Mouse (Mus musculus) natural killer cell, adult 2 months (primary cell): ENCODE results near the gene Scpep1.

ENCODE experiments used
- DNase-seq, 2 experiments: peaks; one replicate each; pipeline ENCODE4 v3.0.0; 2022; ENCODE audit warnings: low spot score in 2 of 2

The Scpep1 gene

GRCm38 (mm10) chr11:88973776-88974701 is 18.8 kb upstream of the Scpep1 start:
- DNase-seq: peak; percentile 87 to 93

DNA sequence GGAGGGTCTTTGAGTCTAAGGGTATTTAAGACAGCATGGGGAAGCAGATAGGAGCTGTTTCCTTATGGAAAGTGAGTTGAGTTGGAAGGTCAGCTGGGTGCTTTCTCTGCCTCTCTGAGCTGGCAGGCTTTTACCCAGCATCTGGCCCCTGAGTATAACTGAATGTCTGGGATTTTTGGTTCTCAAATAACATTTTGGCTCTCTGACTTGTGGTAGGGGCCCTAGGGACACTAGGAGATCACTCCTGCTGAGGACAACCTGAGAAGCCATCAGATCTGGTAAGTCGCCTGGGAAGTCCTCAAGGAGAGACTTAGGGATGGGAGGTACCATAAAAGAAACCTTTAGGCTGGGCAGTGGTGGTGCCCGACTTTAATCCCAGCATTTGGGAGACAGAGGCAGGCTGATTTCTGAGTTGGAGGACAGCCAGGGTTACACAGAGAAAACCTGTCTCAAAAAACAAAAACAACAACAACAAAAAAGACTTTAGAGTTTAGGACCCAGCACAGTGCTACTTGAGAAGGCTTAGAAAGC is 15.0 kb upstream of the Scpep1 start, which contains the start of gene Coil:
Coil (plus strand) TSS at position 51 of the 531 bp plus-strand sequence.
- peak in 1 of 2 experiments; percentile 17 for DNase-seq

DNA sequence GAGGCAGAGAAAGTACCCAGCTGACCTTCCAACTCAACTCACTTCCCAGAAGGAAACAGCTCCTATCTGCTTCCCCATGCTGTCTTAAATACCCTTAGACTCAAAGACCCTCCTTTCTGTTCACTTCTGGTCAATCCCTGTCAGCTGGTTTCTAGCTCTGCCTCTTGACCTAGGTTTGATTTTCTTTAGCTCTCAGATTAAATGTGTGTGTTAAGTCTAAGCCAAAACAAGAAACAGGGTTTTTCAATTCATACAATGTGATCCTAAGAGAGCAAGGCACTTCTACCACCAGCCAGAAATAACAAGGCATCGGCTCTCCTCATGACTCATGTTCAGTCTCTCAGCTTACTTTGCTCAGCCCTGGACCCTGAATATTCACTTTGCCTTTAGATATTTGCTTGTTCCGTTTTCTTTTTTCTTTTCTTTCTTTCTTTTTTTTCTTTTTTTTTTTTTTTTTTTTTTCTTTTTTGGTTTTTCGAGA is 11.7 kb upstream of the Scpep1 start, which contains the start of gene Elobl:
Elobl (minus strand) TSS at position 51 of the 481 bp plus-strand sequence.
- DNase-seq: no peak

- DNase-seq: no peak
Measured at GRCm38 (mm10) chr11:88958851-88959250, 3.6 kb upstream of the Scpep1 start.

DNA sequence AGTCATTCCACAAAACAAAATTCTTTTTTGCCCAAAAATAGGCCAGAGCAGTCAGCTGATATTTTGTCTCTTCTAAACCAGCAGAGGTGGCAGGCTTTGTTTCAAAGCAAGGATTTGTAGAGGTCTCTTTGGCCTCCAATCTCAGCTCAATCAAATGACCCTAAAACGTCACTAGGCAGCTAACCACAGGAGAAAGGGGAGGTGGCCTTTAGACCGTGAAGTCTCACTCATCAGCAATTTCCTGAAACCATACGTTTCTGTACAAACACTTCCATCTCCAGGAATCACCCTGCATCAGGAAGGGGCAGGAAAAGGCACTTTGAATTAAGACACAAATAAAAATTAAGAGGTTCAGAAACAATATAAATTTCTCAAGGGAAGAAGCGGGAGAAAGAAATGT is 462 bp downstream of the Scpep1 start:
- peak; percentile 54 to 68 for DNase-seq

DNA sequence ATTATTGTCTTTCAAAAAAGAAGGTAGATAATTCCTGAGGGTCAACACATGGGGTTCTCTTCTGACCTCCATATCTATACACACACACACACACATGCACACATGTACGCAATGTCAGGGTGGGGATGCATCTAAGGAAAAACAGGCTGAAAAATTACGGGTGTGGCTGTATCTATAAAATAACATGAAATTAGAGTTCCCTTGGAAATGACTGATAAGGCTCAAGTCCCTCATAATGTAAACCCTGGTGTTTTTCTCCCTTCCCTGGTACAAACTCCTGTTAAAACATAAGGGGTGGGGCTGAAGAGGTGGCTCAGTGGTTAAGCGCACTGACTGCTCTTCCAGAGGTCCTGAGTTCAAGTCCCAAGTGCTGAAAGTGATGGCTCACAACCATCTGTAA is 1.7 kb downstream of the Scpep1 start:
- DNase-seq: no peak

DNA sequence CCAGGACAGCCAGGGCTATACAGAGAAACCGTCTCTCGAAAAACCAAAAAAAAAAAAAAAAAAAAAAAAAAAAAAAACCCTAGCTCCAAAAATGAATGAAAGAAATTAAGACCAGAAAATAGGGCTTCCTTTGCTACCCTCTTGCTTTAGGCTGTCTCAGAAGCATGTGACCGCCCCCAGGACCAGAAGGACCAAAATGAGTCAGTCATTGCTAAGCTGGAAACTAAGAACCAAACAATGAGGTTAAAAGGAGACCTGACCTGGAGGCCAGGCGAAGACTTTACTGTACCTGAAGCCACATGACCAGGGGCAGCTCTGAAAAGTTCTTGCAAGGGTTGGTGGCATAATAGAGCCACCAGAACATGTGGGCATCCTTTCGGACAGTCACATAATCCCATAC is 3.1 kb downstream of the Scpep1 start:
- DNase-seq: no peak

- DNase-seq: no peak
Measured at GRCm38 (mm10) chr11:88951576-88951975, 3.7 kb downstream of the Scpep1 start.

DNA sequence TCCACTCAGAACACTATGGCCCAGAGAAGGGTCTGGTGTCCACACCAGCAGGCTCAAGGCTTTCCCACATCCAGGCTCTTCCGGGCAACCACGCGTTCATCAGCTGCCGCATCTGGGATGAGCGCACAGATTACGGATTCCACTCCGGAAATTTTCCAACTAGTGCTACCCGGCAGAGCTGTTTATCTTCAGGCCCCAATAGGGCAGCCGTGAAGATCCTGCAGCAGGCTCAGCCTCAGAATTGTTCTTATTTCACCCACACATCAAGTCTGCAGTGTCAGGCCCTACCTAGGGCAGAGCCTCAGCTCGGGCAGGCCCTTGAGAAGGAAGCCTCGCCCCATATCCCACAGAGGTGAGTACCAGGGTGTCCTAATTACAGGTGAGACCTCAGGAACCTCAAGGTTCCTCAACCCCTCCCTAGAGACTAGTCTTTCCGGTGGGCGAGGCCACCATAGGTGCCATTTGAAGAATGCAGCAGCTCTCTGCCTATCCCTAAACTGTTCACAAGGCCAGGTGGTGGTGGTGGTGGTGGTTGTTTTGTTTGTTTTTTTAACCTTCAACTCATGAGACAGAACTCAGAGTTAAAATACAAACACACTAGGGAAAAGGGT is 4.5 kb downstream of the Scpep1 start:
- no peak for DNase-seq

DNA sequence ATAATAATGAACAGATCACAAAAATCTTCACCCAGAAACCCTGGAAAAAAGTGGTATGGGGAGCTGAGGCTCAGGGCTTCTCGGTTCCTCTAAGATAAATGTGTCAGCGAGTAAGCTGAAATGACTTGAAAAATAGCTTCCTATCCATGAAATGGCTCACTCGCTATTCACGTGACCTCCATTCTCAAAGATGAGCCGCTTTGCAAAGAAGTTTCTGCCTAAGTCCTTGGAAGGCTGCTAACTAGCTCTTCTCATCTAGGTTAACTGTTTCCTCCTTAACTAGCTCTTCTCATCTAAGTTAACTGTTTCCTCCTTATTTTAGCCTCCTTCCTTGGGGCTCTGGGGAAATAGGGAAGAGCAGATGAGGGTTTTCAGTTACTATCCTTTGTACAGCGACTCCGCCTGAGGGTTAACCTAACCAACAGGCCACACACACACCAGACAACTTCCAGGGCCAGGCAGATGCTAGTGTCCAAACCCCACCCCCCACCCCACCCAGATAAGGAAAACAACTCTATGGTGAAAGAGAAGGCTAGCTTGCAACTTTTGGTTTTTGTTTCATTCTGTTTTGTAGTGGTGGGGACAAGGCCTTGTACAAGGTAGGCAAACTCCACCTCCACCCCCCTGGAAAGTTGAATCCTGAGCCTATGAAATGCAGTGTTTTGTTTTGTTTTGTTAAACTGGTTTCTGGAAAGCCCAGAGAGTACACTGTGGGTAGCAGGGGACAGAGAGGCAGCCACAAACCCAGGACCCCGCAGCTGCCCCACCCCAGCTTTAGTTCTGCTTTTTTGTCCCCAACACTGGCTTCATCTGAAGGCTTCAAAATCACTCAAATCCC is 5.2 kb downstream of the Scpep1 start:
- DNase-seq: peak in 1 of 2 experiments; percentile 27

DNA sequence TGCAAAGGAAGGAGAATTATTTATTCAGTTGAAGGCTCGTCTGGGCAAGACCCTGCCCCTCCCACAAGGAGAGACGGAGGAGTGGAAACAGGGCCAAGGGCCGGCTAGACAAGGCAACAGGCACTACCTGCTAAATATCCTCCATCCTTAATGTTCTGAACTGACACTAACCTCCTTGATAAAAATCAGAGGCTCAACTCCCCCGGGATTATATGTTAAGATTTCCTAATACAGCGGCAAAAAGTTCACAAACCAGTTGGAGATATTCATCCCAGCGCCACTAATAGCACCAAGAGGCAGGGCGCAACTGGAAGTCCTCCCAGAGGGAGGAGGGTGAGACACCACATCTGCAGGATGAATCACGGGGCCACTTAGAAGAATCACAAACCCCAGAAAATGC is 6.4 kb downstream of the Scpep1 start:
- DNase-seq: no peak

- no peak for DNase-seq
Measured at GRCm38 (mm10) chr11:88945971-88946585, 9.2 kb downstream of the Scpep1 start.

DNA sequence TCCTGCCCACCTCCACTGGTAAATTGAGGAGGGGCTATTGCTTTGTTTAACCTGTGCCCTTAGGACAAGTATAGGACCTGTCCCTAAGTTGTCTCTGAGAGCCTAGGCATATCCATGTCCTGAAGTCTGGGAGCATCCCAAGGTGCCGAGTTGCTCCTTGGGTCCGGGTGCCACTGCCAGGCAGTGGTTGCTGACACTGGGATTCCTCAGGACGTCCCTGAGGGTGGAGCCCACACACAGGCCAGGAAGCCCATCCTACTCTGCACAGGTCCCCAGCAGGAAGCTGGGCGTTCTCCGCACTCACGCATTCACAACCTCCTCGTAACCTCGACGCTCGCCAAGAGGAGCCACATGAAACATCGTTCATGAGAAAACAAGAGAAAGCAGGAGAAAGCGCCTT is 13.8 kb downstream of the Scpep1 start:
- no peak for DNase-seq

DNA sequence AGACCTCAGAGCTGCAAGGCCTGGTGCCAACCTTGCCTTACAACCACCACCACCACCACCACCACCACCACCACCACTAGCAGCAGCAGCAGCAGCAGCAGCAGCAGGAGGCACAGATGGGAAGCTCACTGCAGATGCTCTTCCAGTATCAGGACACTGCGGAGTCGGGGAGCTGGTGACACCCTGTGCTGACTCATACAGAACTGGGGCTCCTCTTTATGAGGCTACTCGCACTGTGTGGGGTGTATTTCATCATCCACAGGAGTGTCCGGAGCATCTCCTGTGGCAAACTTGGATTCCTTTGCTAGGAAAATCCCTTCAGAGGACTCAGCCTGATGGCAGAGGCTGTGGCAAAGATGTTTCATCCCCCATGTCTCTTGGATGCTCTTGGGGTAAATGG is 15.6 kb downstream of the Scpep1 start:
- no peak for DNase-seq

DNA sequence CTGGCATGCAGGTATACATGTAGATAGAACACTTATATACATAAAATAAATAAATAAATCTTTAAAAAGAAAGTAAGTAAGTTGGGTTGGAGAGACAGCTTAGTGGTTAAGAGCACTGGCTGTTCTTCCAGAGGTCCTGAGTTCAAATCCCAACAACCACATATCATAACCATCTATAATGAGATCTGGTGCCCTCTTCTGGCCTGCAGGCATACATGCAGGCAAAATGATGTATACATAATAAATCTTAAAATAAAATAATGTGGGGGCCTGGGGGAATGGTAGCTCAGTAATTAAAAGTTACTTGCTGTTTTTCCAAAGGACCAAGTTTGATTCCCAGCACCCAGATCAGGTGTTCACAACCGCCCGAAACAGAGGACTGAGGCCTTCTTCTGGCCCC is 16.5 kb downstream of the Scpep1 start:
- no peak for DNase-seq

- no peak for DNase-seq
Measured at GRCm38 (mm10) chr11:88937886-88938285, 17.4 kb downstream of the Scpep1 start.

GRCm38 (mm10) chr11:88934089-88935000 is 20.9 kb downstream of the Scpep1 start:
- DNase-seq: no peak

- no peak for DNase-seq
Measured at GRCm38 (mm10) chr11:88933030-88933429, 22.2 kb downstream of the Scpep1 start.

- DNase-seq: no peak
Measured at GRCm38 (mm10) chr11:88931692-88932530, 23.4 kb downstream of the Scpep1 start.
